24 mouse cellular contexts compared by ENCODE assay signal in the genomic region with DNA sequence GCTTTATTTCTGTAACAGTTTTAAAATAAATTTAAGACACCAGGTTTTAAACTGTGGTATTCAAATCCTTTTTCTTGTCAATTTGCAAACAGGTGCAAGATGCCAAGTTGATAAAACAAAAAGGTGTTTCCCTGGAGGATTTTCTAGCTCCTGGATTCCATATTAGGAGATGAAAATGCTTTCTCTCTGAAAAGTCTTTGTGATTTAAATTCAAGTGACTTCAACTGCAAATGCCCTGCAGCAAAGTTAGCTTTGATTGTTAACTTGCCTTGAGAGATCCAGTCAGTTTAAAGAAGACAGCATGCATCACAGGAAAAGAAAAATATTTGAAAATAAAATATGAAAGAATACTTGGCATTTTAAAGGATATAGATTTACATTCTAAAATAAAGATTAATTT.
"Had no signal": no experiment of that assay in that cellular context is flagged by ENCODE, and none has a peak within 500 bp of the region (broad histone marks: within the 10 kb centered on the region; RNA-seq: fewer than 3 reads in every experiment).

No protein-coding gene starts in this region.

- H3K4me1 ChIP-seq: heart, embryonic 13.5 days; heart, embryonic 15.5 days; hindbrain, embryonic 13.5 days; intestine, embryonic 15.5 days; limb, embryonic 10.5 days; limb, embryonic 12.5 days had no signal

- H3K4me2 ChIP-seq: heart, embryonic 11.5 days; heart, embryonic 13.5 days; heart, embryonic 15.5 days; hindbrain, embryonic 13.5 days; intestine, embryonic 15.5 days; limb, embryonic 12.5 days had no signal

- H3K27ac ChIP-seq: heart, adult 2 months; heart, embryonic 13.5 days; heart, embryonic 15.5 days; hindbrain, embryonic 13.5 days; intestine, embryonic 15.5 days; layer of hippocampus, adult 2 months; left cerebral cortex, adult 2 months; limb, embryonic 10.5 days; limb, embryonic 12.5 days had no signal

- H3K27me3 ChIP-seq: heart, embryonic 13.5 days; heart, embryonic 15.5 days; hindbrain, embryonic 13.5 days; intestine, embryonic 15.5 days; limb, embryonic 12.5 days had no signal

- H3K9ac ChIP-seq: heart, embryonic 13.5 days; heart, embryonic 15.5 days; hindbrain, embryonic 13.5 days; intestine, embryonic 15.5 days; limb, embryonic 12.5 days had no signal

- H3K9me3 ChIP-seq: heart, embryonic 15.5 days; hindbrain, embryonic 13.5 days; intestine, embryonic 15.5 days; limb, embryonic 10.5 days; limb, embryonic 12.5 days had no signal

- H3K4me3 ChIP-seq: heart, adult 2 months; heart, embryonic 13.5 days; heart, embryonic 15.5 days; hindbrain, embryonic 13.5 days; intestine, embryonic 15.5 days; layer of hippocampus, adult 2 months; left cerebral cortex, adult 2 months; limb, embryonic 10.5 days; limb, embryonic 12.5 days had no signal

- DNase-seq: gastrocnemius, postnatal 14 days; gastrocnemius, postnatal 36 days; heart, adult 11 months; heart, adult 2 months; heart, postnatal 14 days; heart, postnatal 36 days; kidney, adult 18-20 months; kidney, adult 8-10 months; kidney, postnatal 10 days; kidney, postnatal 25 days; kidney, postnatal 4 days; liver had no signal

- H3K36me3 ChIP-seq: heart, embryonic 13.5 days; heart, embryonic 15.5 days; hindbrain, embryonic 13.5 days; intestine, embryonic 15.5 days; limb, embryonic 10.5 days; limb, embryonic 12.5 days had no signal

- ATAC-seq: hindbrain, embryonic 16.5 days; inflammation-experienced regulatory T-cells, adult 6 months; intestine, embryonic 15.5 days; intestine, postnatal 0 days had no signal
